Mouse (Mus musculus) E14TG2a.4 (cell line): ENCODE results near the gene Efcab11.

Source experiments
- H3K27me3 ChIP-seq: 2 replicates; pipeline ENCODE4 v1.6.1; 2014; ENCODE audit warnings: low read length, control low read depth; ENCODE audit not compliant: insufficient read depth
- H3K36me3 ChIP-seq: 2 replicates; pipeline ENCODE4 v1.6.1; 2014; ENCODE audit warnings: low read length, control low read depth; ENCODE audit not compliant: insufficient read depth
- H3K4me1 ChIP-seq: replicated peaks from 2 replicates; pipeline ENCODE4 v1.6.1; 2014; ENCODE audit warnings: low read depth, low read length, control low read depth
- H3K4me3 ChIP-seq: replicated peaks from 2 replicates; pipeline ENCODE4 v1.5.1; 2014; ENCODE audit warnings: mild to moderate bottlenecking, low read length
- H3K9me3 ChIP-seq: 2 replicates; pipeline ENCODE4 v1.6.1; 2014; ENCODE audit warnings: low read length, control low read depth
- CTCF ChIP-seq: conservative IDR thresholded peaks from 2 replicates; pipeline ENCODE4 v1.5.1; 2014; ENCODE audit warnings: low read length
- NANOG ChIP-seq: IDR thresholded peaks from 2 replicates; pipeline ENCODE4 v1.6.1; 2014; ENCODE audit warnings: borderline replicate concordance, low read length, mixed read lengths
- POU5F1 ChIP-seq: IDR thresholded peaks from 2 replicates; pipeline ENCODE4 v1.6.1; 2014; ENCODE audit warnings: low read length, borderline replicate concordance

The Efcab11 gene

GRCm38 (mm10) chr12:99917800-99918427 is 33.7 kb upstream of the Efcab11 start:
- H3K4me1 ChIP-seq = peaks cover 4% of the 10 kb centered on the region; the same call in 1 of the 2 replicates
- peaks cover 14% of the 10 kb centered on the region for H3K9me3 ChIP-seq
- peaks cover 66% of the 10 kb centered on the region for H3K36me3 ChIP-seq
- TF ChIP-seq NANOG = no peak
- no peaks in the 10 kb centered on the region for H3K27me3 ChIP-seq
- H3K4me3 ChIP-seq = no peak overlapping the region

- no peak for TF ChIP-seq POU5F1
- no peak for TF ChIP-seq NANOG
- TF ChIP-seq CTCF = no peak
- H3K4me1 ChIP-seq = peaks cover 16% of the 10 kb centered on the region
Measured at GRCm38 (mm10) chr12:99911466-99911865, 27.2 kb upstream of the Efcab11 start.

GRCm38 (mm10) chr12:99904537-99904936 is 20.3 kb upstream of the Efcab11 start:
- peaks cover 16% of the 10 kb centered on the region for H3K4me1 ChIP-seq
- peaks cover 95% of the 10 kb centered on the region for H3K36me3 ChIP-seq
- no peak for TF ChIP-seq CTCF
- TF ChIP-seq POU5F1 = no peak
- no peak for TF ChIP-seq NANOG
- no peaks in the 10 kb centered on the region for H3K27me3 ChIP-seq
- H3K4me3 ChIP-seq = no peak overlapping the region
- no peaks in the 10 kb centered on the region for H3K9me3 ChIP-seq

More at GRCm38 (mm10) chr12:99911466-99911865, 27.2 kb upstream of the Efcab11 start:
- no peaks in the 10 kb centered on the region for H3K27me3 ChIP-seq
- H3K36me3 ChIP-seq = peaks cover 92% of the 10 kb centered on the region
- H3K4me3 ChIP-seq = no peak overlapping the region
- peaks cover 14% of the 10 kb centered on the region for H3K9me3 ChIP-seq

GRCm38 (mm10) chr12:99902867-99903370 is 18.7 kb upstream of the Efcab11 start:
- Histone ChIP-seq H3K27me3 (no peaks in the 10 kb centered on the region), H3K4me3 (no peak overlapping the region), H3K36me3 (peaks cover 95% of the 10 kb centered on the region), H3K9me3 (no peaks in the 10 kb centered on the region), H3K4me1 (peaks cover 24% of the 10 kb centered on the region)
- TF ChIP-seq POU5F1 = no peak
- TF ChIP-seq CTCF = no peak
- no peak for TF ChIP-seq NANOG

GRCm38 (mm10) chr12:99901973-99902866 is 18.0 kb upstream of the Efcab11 start:
- no peaks in the 10 kb centered on the region for H3K9me3 ChIP-seq
- no peak overlapping the region for H3K4me3 ChIP-seq
- peaks cover 23% of the 10 kb centered on the region for H3K4me1 ChIP-seq
- no peaks in the 10 kb centered on the region for H3K27me3 ChIP-seq
- TF ChIP-seq CTCF (peak; percentile 8; the same call in 1 of the 2 replicates), POU5F1 (no peak)
- peaks cover 95% of the 10 kb centered on the region for H3K36me3 ChIP-seq

GRCm38 (mm10) chr12:99899991-99900390 is 15.8 kb upstream of the Efcab11 start:
- Histone ChIP-seq H3K9me3 (no peaks in the 10 kb centered on the region), H3K27me3 (no peaks in the 10 kb centered on the region), H3K36me3 (peaks cover 95% of the 10 kb centered on the region), H3K4me3 (no peak overlapping the region), H3K4me1 (peaks cover 23% of the 10 kb centered on the region)
- no peak for TF ChIP-seq POU5F1
- peak; percentile 73 for TF ChIP-seq CTCF

- H3K9me3 ChIP-seq = no peaks in the 10 kb centered on the region
- H3K4me1 ChIP-seq = peaks cover 23% of the 10 kb centered on the region
- H3K27me3 ChIP-seq = no peaks in the 10 kb centered on the region
- peaks cover 95% of the 10 kb centered on the region for H3K36me3 ChIP-seq
- TF ChIP-seq POU5F1 = no peak
- TF ChIP-seq CTCF = no peak
- no peak overlapping the region for H3K4me3 ChIP-seq
Measured at GRCm38 (mm10) chr12:99898248-99898870, 14.1 kb upstream of the Efcab11 start.

GRCm38 (mm10) chr12:99897846-99898245 is 13.6 kb upstream of the Efcab11 start:
- H3K4me3 ChIP-seq = no peak overlapping the region
- H3K36me3 ChIP-seq = peaks cover 95% of the 10 kb centered on the region
- TF ChIP-seq POU5F1 (no peak), NANOG (no peak)
- no peaks in the 10 kb centered on the region for H3K9me3 ChIP-seq
- H3K4me1 ChIP-seq = peaks cover 23% of the 10 kb centered on the region
- H3K27me3 ChIP-seq = no peaks in the 10 kb centered on the region
